Mouse (Mus musculus): ENCODE measurements around the gene Ifnz. TPM values are rescaled to one million over a fixed set of nuclear protein-coding genes. Genes with fewer than 3 reads are reported as not detected.
"Not testable (repeated sequence)": the region's sequence is repeated elsewhere in the genome, so short reads cannot be mapped to it uniquely, and the experiment has no call there.

Gene Ifnz
- polyA plus RNA-seq (2016; fragmentation: Nextera tagmentation; extraction: Ambion mirVana): 0.30 and 0.32 TPM in 2 replicates

DNA sequence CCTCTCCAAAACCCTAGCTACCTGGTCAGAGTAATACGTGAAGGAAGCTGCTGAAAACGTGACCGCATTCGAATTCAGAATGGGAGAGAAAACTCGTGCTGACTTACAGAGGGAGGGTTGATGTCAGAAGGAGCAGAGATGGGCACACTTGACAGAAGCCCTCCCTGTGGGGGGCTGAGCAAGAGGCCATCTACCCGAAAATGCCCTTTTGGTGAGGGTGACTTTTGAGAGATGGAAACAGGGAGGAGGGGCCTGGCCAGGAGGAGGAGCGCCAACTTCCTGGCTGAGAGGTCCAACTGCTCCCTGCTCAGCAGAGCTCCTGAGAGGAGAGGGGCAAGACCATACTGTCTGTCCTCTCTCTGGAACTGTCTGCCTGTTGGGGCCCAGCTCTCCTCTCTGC, at the start of gene Ifnz:
Gene Ifnz, plus strand, starts transcription at position 301 of the 400 bp plus-strand sequence.
- not testable (repeated sequence) for H3K4me1 ChIP-seq (replicated peaks); H3K9ac ChIP-seq (replicated peaks); H3K27me3 ChIP-seq; H3K36me3 ChIP-seq; H3K9me3 ChIP-seq; ATAC-seq (ENCODE audit: insufficient number of reproducible peaks, insufficient read depth, low FRiP score, low TSS enrichment, low read depth); H3K27ac ChIP-seq
- 12% methylated on average over 5 of the region's 7 CpGs for WGBS
- Histone ChIP-seq H3K4me3 (replicated peaks) (peak within 1 kb of the TSS; percentile 25; the same call in 1 of the 2 replicates), H3K4me2 (peak within 1 kb of the TSS; percentile 45)

DNA sequence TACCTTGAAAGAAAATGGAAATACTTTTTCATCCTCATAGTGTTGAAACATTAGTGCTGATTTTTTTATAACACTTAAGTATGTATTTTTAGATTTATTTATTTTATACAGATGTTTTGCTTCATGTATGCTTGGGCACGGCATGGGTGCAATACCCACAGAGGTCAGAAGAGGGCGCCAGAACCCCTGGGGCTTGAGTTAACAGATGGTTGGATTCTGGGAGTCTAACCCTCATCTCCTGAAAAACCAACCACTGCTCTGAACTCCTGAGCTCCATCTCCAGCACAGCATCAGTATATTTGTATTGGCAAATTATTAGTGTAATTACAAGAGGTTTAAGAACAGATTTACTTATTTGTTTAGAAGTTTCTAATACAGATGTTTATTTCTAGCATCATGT, 43.5 kb upstream of the Ifnz start:
- Histone ChIP-seq H3K4me3 (replicated peaks) (no peak overlapping the region), H3K27me3 (peaks cover 12% of the 10 kb centered on the region), H3K4me2 (no peak overlapping the region), H3K9ac (replicated peaks) (no peak overlapping the region), H3K27ac (no peak overlapping the region), H3K36me3 (no peaks in the 10 kb centered on the region), H3K4me1 (replicated peaks) (no peaks in the 10 kb centered on the region), H3K9me3 (no peaks in the 10 kb centered on the region)
- ATAC-seq (ENCODE audit: insufficient number of reproducible peaks, insufficient read depth, low FRiP score, low TSS enrichment, low read depth): no peak
- WGBS: 0% methylated on average over 2 of the region's 2 CpGs

DNA sequence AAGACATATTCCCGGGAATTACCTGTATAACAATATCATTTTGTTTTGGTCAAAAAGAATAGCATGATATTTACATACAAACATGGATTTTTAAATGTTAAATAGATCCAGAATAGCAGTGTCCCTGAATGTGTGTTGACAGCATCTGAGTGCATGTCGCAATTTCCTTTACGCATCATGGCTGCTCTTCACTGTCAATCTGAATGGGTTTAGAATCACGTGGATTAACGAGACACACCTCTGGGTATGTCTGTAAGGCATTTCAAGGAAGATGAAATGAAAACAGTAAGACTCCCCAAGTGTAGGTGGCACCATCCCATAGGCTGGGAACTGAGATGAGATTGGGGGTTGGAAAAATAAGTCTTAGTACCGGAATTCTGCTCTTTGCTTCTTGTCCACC, 42.9 kb upstream of the Ifnz start:
- Histone ChIP-seq H3K9ac (replicated peaks) (no peak overlapping the region), H3K4me3 (replicated peaks) (no peak overlapping the region), H3K27me3 (peaks cover 12% of the 10 kb centered on the region), H3K27ac (no peak overlapping the region), H3K9me3 (no peaks in the 10 kb centered on the region), H3K4me2 (no peak overlapping the region), H3K36me3 (no peaks in the 10 kb centered on the region), H3K4me1 (replicated peaks) (no peaks in the 10 kb centered on the region)
- no peak for ATAC-seq (ENCODE audit: insufficient number of reproducible peaks, insufficient read depth, low FRiP score, low TSS enrichment, low read depth)
- 90% methylated on average over 6 of the region's 6 CpGs for WGBS

DNA sequence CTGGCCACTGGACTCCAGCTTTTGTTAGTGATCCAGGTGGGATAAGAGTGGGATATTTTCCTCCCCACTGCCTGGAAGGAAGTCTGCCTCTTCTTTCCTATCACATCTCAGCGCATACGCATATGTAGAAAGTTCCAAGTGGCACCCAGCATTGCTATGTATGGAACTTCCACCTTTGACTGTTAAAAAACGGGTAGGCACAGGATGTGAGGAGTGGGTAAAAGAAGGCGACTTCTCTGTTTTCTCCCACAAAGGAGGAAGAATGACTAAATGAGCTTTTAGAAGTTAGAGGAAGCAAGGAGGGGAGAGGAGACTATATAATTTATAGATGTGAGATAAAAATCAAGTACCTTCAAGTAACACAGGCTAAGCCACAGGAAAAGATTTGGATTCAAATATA, 40.5 kb upstream of the Ifnz start:
- ATAC-seq (ENCODE audit: insufficient number of reproducible peaks, insufficient read depth, low FRiP score, low TSS enrichment, low read depth): no peak
- Histone ChIP-seq H3K4me1 (replicated peaks) (peaks cover 12% of the 10 kb centered on the region), H3K9ac (replicated peaks) (no peak overlapping the region), H3K4me2 (no peak overlapping the region), H3K27ac (no peak overlapping the region), H3K36me3 (no peaks in the 10 kb centered on the region), H3K4me3 (replicated peaks) (no peak overlapping the region), H3K27me3 (0 out of 2 replicates have a peak, but pooled peaks cover 6% of the 10 kb centered on the region), H3K9me3 (no peaks in the 10 kb centered on the region)
- 87% methylated on average over 4 of the region's 4 CpGs for WGBS

DNA sequence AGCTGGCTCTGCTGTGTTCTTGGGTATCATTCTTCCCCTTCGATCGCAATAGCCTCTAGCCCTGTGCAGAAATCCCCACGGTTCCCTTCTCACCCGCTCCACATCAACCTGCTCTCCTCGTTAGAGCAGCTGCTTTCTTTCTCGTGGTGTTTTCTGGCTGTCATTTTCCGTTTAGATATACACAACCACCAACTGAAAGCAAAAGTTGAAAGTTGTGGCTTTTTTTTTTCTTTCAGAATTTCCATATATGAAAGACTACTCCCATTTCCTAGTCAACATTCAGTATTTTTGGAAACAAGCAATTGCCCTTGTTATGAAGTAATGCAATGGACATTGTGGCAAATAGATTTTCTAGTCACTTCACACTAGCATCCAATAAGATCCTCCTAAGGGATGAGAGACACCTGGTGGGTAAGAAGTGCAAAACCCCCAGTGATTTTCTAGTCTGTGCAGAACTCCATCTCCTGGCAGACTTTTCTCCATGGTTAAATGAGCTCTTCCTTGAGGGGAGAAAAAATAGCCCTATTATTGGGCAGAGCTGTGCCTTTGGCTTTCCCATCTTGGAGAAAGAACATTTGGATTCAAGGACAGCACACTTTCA, 39.1 kb upstream of the Ifnz start:
- Histone ChIP-seq H3K9me3 (no peaks in the 10 kb centered on the region), H3K4me3 (replicated peaks) (no peak overlapping the region), H3K9ac (replicated peaks) (no peak overlapping the region; the same call in 1 of the 2 replicates), H3K4me1 (replicated peaks) (peaks cover 15% of the 10 kb centered on the region), H3K36me3 (no peaks in the 10 kb centered on the region), H3K27ac (no peak overlapping the region), H3K27me3 (peaks cover 4% of the 10 kb centered on the region; the same call in 1 of the 2 replicates), H3K4me2 (no peak overlapping the region)
- no peak for ATAC-seq (ENCODE audit: insufficient number of reproducible peaks, insufficient read depth, low FRiP score, low TSS enrichment, low read depth)
- WGBS: 75% methylated on average over 7 of the region's 7 CpGs

DNA sequence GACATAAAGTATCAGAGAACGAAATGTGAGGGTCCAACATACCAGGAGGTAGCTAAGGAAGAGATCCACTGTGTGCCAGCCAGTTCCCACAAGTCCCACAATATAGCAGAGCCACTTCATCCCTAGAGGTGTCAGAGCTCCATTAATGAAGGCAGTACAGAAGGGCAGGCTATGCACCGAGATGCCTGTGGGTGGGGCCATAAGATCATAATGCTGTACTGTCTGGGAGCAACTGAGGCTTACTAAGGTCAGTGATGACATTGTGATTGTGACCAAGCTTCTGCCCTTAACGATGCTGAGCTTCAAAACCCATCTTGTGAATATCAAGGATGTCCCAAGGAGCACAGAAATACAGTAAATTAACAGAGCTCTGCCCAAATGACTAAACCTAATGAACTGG, 37.7 kb upstream of the Ifnz start:
- no peak overlapping the region for H3K4me3 ChIP-seq (replicated peaks)
- H3K9me3 ChIP-seq: no peaks in the 10 kb centered on the region
- H3K9ac ChIP-seq (replicated peaks): no peak overlapping the region
- H3K36me3 ChIP-seq: no peaks in the 10 kb centered on the region
- no peak overlapping the region for H3K27ac ChIP-seq
- H3K27me3 ChIP-seq: peaks cover 7% of the 10 kb centered on the region
- 70% methylated on average over 3 of the region's 3 CpGs for WGBS
- peaks cover 17% of the 10 kb centered on the region for H3K4me1 ChIP-seq (replicated peaks)
- H3K4me2 ChIP-seq: no peak overlapping the region
- ATAC-seq (ENCODE audit: insufficient number of reproducible peaks, insufficient read depth, low FRiP score, low TSS enrichment, low read depth): no peak

DNA sequence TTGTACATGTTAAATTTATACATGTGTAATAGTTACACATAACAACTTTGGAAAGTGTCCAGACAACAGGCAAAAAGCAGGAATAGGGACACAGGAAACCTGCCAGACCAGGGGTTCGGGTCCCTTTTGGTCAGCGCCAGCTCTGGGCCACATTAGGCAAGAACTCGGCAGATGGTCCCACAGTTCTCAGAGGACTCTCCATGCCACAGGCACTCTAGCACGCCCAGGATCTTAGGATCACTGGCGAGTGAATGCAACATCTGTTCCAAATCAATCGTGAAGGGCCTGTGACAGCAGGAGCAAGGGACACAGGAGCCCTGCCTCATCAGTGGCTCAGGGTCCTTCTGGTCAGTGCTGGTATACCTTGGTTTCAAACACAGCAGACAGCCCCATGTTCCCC, 32.0 kb upstream of the Ifnz start:
- no peak overlapping the region for H3K4me2 ChIP-seq
- H3K36me3 ChIP-seq: no peaks in the 10 kb centered on the region
- WGBS: 25% methylated on average over 6 of the region's 6 CpGs
- ATAC-seq (ENCODE audit: insufficient number of reproducible peaks, insufficient read depth, low FRiP score, low TSS enrichment, low read depth): no peak
- H3K4me3 ChIP-seq (replicated peaks): no peak overlapping the region
- H3K9ac ChIP-seq (replicated peaks): no peak overlapping the region
- H3K27ac ChIP-seq: no peak overlapping the region
- H3K9me3 ChIP-seq: no peaks in the 10 kb centered on the region
- peaks cover 17% of the 10 kb centered on the region for H3K4me1 ChIP-seq (replicated peaks)
- H3K27me3 ChIP-seq: peaks cover 5% of the 10 kb centered on the region

DNA sequence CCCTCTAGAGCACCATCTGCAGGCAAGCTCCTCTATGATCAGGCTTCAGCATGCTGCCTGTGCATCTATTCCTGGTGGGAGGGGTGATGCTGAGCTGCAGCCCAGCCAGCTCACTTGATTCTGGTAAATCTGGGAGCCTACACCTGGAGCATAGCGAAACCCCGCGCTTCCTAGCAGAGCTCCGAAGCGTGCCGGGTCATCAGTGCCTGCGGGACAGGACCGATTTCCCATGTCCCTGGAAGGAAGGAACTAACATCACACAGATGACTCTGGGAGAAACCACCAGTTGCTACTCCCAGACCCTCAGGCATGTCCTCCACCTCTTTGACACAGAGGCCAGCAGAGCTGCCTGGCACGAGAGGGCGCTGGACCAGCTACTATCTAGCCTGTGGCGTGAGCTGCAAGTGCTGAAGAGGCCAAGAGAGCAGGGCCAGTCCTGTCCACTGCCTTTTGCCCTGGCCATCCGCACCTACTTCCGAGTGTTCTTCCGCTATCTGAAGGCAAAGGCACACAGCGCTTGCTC, 27.1 kb upstream of the Ifnz start, which contains the start of gene Gm13271:
Gene Gm13271, plus strand, starts transcription at position 51 of the 523 bp plus-strand sequence.
- H3K27ac ChIP-seq; H3K9ac ChIP-seq (replicated peaks); H3K4me3 ChIP-seq (replicated peaks); H3K4me2 ChIP-seq; H3K9me3 ChIP-seq; ATAC-seq (ENCODE audit: insufficient number of reproducible peaks, insufficient read depth, low FRiP score, low TSS enrichment, low read depth); H3K36me3 ChIP-seq; H3K27me3 ChIP-seq; H3K4me1 ChIP-seq (replicated peaks): not testable (repeated sequence)
- 79% methylated on average over 15 of the region's 15 CpGs for WGBS

DNA sequence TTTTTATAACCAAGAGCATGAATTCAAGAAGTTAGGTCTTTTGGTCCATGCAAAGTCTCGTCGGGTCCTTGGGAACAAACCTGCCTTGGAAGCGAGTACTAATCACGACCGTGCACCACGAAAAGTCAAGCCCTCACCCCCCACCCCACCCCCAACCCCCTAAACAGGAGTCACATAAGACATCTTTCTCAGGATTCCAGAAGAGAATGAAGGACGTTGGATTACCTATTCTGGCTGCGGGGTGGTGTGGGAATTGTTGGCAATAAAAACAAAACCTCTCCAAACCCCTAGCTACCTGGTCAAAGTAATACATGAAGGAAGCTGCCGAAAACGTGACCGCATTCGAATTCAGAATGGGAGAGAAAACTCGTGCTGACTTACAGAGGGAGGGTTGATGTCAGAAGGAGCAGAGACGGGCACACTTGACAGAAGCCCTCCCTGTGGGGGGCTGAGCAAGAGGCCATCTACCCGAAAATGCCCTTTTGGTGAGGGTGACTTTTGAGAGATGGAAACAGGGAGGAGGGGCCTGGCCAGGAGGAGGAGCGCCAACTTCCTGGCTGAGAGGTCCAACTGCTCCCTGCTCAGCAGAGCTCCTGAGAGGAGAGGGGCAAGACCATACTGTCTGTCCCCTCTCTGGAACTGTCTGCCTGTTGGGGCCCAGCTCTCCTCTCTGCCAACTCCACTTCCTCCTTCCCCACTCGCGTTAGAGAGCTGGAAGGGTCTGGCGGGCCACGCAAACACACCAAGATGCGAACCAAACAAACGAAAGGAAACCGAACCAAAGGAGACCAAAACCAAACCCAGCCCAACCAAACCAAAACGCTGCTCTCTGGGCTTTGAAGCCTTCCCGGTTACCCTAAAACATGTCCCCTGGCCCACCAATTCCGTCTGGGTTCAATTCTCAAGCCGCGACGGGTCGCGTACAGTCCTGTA, 25.1 kb upstream of the Ifnz start:
- ATAC-seq (ENCODE audit: insufficient number of reproducible peaks, insufficient read depth, low FRiP score, low TSS enrichment, low read depth); H3K4me1 ChIP-seq (replicated peaks); H3K27me3 ChIP-seq; H3K36me3 ChIP-seq; H3K9me3 ChIP-seq: not testable (repeated sequence)
- peak overlapping the region; percentile 70 for H3K4me2 ChIP-seq
- peak overlapping the region; percentile 52 for H3K4me3 ChIP-seq (replicated peaks)
- peak overlapping the region; percentile 59 for H3K9ac ChIP-seq (replicated peaks)
- H3K27ac ChIP-seq: peak overlapping the region; percentile 96
- 11% methylated on average over 29 of the region's 31 CpGs for WGBS

DNA sequence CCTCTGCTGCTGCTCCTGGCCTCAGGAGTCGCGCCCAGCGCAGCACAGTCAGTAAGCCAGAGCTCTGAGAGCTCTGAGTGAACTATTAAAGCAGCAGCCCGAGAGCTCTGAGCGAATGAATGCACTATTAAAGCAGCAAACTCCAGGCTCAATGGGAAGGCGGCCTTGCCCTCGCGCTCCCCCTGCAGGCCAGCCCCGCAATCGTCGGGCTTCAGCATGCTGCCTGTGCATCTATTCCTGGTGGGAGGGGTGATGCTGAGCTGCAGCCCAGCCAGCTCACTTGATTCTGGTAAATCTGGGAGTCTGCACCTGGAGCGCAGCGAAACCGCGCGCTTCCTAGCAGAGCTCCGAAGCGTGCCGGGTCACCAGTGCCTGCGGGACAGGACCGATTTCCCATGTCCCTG, 24.3 kb upstream of the Ifnz start:
- ATAC-seq (ENCODE audit: insufficient number of reproducible peaks, insufficient read depth, low FRiP score, low TSS enrichment, low read depth): peak; percentile 100
- H3K9ac ChIP-seq (replicated peaks): peak overlapping the region; percentile 59; the same call in 1 of the 2 replicates
- under 1% methylated on average over 21 of the region's 21 CpGs for WGBS

DNA sequence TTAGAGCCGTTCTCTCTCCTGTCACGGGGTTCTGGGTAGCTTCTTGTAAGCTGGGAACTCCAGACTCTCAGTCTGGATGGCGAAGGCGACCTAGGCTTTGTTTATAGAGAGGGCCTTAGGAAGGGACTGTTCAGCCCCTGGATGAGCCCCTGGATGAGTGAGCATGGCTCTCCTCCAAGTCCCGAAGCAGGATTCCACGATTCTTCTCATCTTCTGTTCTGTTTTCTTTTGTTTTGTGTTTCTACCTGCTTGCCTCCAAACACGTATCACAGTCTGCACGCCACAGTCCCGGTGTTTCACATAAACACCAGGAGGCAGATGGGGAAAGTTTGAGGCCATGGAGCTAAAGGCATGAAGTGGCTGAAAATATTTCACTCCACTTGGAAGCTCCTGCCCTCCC, 23.2 kb upstream of the Ifnz start:
- not testable (repeated sequence) for H3K4me1 ChIP-seq (replicated peaks); H3K4me2 ChIP-seq; H3K27me3 ChIP-seq; H3K9ac ChIP-seq (replicated peaks); ATAC-seq (ENCODE audit: insufficient number of reproducible peaks, insufficient read depth, low FRiP score, low TSS enrichment, low read depth); H3K9me3 ChIP-seq; H3K27ac ChIP-seq; H3K4me3 ChIP-seq (replicated peaks); H3K36me3 ChIP-seq
- 88% methylated on average over 9 of the region's 9 CpGs for WGBS

More for the DNA sequence above, 24.3 kb upstream of the Ifnz start:
- peak overlapping the region; percentile 70 for H3K4me2 ChIP-seq
- H3K4me3 ChIP-seq (replicated peaks): peak overlapping the region; percentile 52
- H3K27ac ChIP-seq: peak overlapping the region; percentile 96
- H3K9me3 ChIP-seq; H3K4me1 ChIP-seq (replicated peaks); H3K36me3 ChIP-seq; H3K27me3 ChIP-seq: not testable (repeated sequence)
